Mouse (Mus musculus): ENCODE results near the gene Fuca2.

- no peak for TF ChIP-seq POLR2A (IDR thresholded peaks at IDR 0.05; ENCODE audit: borderline replicate concordance, extremely low read depth, low read depth, low read length)
- TF ChIP-seq CTCF (IDR thresholded peaks at IDR 0.05; ENCODE audit: insufficient read depth, low read length), result no peak
Measured at GRCm38 (mm10) chr10:13536706-13537105, 37.4 kb downstream of the Fuca2 start.
